In genomic region chr10:24754251-24754835, GRCm38 (mm10) we compare ENCODE assay signal across 8 mouse cellular contexts. TPM values are rescaled to one million over a fixed set of nuclear protein-coding genes. Genes with fewer than 3 reads are reported as not detected.
DNase-seq lines count a peak whose midpoint lies in the region; ATAC-seq and TF ChIP-seq lines count a peak whose summit lies in the region.

No protein-coding gene starts in this region.

- H3K4me1 ChIP-seq in heart, postnatal 0 days (ENCODE audit: control insufficient read depth, insufficient read depth), result no peaks in the 10 kb centered on the region
- H3K4me1 ChIP-seq in heart, adult 2 months (ENCODE audit: control insufficient read depth, insufficient read depth, low read length), result no peaks in the 10 kb centered on the region
- peaks cover 6% of the 10 kb centered on the region for H3K4me1 ChIP-seq in hindbrain, embryonic 12.5 days
- peaks cover 12% of the 10 kb centered on the region for H3K4me1 ChIP-seq in thymus, adult 2 months (replicated peaks; ENCODE audit: control insufficient read depth, insufficient read depth, low read length)

- H3K9me3 ChIP-seq in heart, postnatal 0 days (replicated peaks; ENCODE audit: control insufficient read depth, low read length), result no peaks in the 10 kb centered on the region
- H3K9me3 ChIP-seq in hindbrain, embryonic 12.5 days (replicated peaks), result no peaks in the 10 kb centered on the region

- no peaks in the 10 kb centered on the region for H3K27me3 ChIP-seq in heart, postnatal 0 days (ENCODE audit: control insufficient read depth, insufficient read depth, low read length)
- H3K27me3 ChIP-seq in heart, adult 2 months (ENCODE audit: control insufficient read depth, insufficient read depth, low read length), result no peaks in the 10 kb centered on the region
- no peaks in the 10 kb centered on the region for H3K27me3 ChIP-seq in hindbrain, embryonic 12.5 days
- H3K27me3 ChIP-seq in thymus, adult 2 months (ENCODE audit: control insufficient read depth, insufficient read depth, low read length), result no peaks in the 10 kb centered on the region

- H3K4me3 ChIP-seq in heart, postnatal 0 days (ENCODE audit: low read depth, low read length), result peak overlapping the region; percentile 39
- H3K4me3 ChIP-seq in heart, adult 2 months, result no peak overlapping the region
- H3K4me3 ChIP-seq in hindbrain, embryonic 12.5 days, result peak overlapping the region; percentile 7
- H3K4me3 ChIP-seq in thymus, adult 2 months (ENCODE audit: control insufficient read depth, insufficient read depth, low read length), result peak overlapping the region; percentile 29

- no peak for DNase-seq in heart, postnatal 0 days (ENCODE audit: low spot score)
- DNase-seq in heart, adult 2 months, result no peak
- DNase-seq in R1 (ENCODE audit: low read depth, low spot score), result peak; percentile 46
- DNase-seq in lung, postnatal 25 days (ENCODE audit: low spot score), result peak; percentile 43
- DNase-seq in thymus, adult 2 months, result peak; percentile 67
- DNase-seq in cerebellum, adult 18-20 months, result no peak
- DNase-seq in ovary, adult 18-20 months (ENCODE audit: low spot score), result no peak

- intact Hi-C loops in heart, adult 2 months (cut with DNase I), result no loop called here

- no peak for TF ChIP-seq CTCF in heart, postnatal 0 days (IDR thresholded peaks at IDR 0.05; ENCODE audit: low read depth)
- TF ChIP-seq CTCF in heart, adult 2 months (IDR thresholded peaks at IDR 0.05), result no peak
- TF ChIP-seq CTCF in thymus, adult 2 months (IDR thresholded peaks at IDR 0.05; ENCODE audit: borderline replicate concordance, control insufficient read depth, extremely low read depth, insufficient read depth, low read length, poor library complexity), result no peak

- no peak for ATAC-seq in heart, postnatal 0 days (ENCODE audit: insufficient read depth, low read depth)
- ATAC-seq in hindbrain, embryonic 12.5 days (ENCODE audit: low FRiP score), result no peak

- WGBS in heart, postnatal 0 days, result 32% methylated on average over 11 of the region's 11 CpGs
- 38% methylated on average over 11 of the region's 11 CpGs for WGBS in heart, adult 2 months
- 58% methylated on average over 11 of the region's 11 CpGs for WGBS in hindbrain, embryonic 12.5 days
- 17% methylated on average over 11 of the region's 11 CpGs for WGBS in thymus, adult 2 months

- TF ChIP-seq EP300 in heart, postnatal 0 days (IDR thresholded peaks at IDR 0.05; ENCODE audit: low read depth), result no peak
- TF ChIP-seq EP300 in heart, adult 2 months (IDR thresholded peaks at IDR 0.05; ENCODE audit: insufficient read depth, low read depth, low read length), result no peak

- TF ChIP-seq POLR2A in heart, adult 2 months (IDR thresholded peaks at IDR 0.05; ENCODE audit: insufficient read depth, low read depth, low read length), result no peak
- no peak for TF ChIP-seq POLR2A in thymus, adult 2 months (IDR thresholded peaks at IDR 0.05; ENCODE audit: control insufficient read depth, extremely low read depth, insufficient read depth, low read length, poor library complexity)

- H3K9ac ChIP-seq in heart, postnatal 0 days (replicated peaks; ENCODE audit: low read depth, low read length), result no peak overlapping the region; the same call in 1 of the 2 replicates
- H3K9ac ChIP-seq in heart, adult 2 months (ENCODE audit: low read depth, low read length), result no peak overlapping the region
- no peak overlapping the region for H3K9ac ChIP-seq in hindbrain, embryonic 12.5 days

- peak overlapping the region; percentile 53 for H3K4me2 ChIP-seq in heart, postnatal 0 days (ENCODE audit: low read depth, low read length)
- peak overlapping the region; percentile 39 for H3K4me2 ChIP-seq in hindbrain, embryonic 12.5 days (replicated peaks)

- H3K27ac ChIP-seq in heart, postnatal 0 days (ENCODE audit: low read depth), result no peak overlapping the region
- H3K27ac ChIP-seq in heart, adult 2 months, result no peak overlapping the region
- H3K27ac ChIP-seq in hindbrain, embryonic 12.5 days, result no peak overlapping the region
- H3K27ac ChIP-seq in thymus, adult 2 months (ENCODE audit: control insufficient read depth, insufficient read depth, low read length), result peak overlapping the region; percentile 94

- H3K79me2 ChIP-seq in heart, adult 2 months (replicated peaks; ENCODE audit: control insufficient read depth, insufficient read depth, low read length), result no peaks in the 10 kb centered on the region

- no peaks in the 10 kb centered on the region for H3K36me3 ChIP-seq in heart, postnatal 0 days (replicated peaks; ENCODE audit: control insufficient read depth, insufficient read depth, low read length)
- no peaks in the 10 kb centered on the region for H3K36me3 ChIP-seq in heart, adult 2 months (ENCODE audit: control insufficient read depth, insufficient read depth, low read length)
- H3K36me3 ChIP-seq in hindbrain, embryonic 12.5 days, result no peaks in the 10 kb centered on the region
- H3K36me3 ChIP-seq in thymus, adult 2 months (ENCODE audit: control insufficient read depth, insufficient read depth, low read length), result no peaks in the 10 kb centered on the region

RNA-seq across cellular contexts. Expression of gene Enpp1, which starts 42.4 kb away (rescaled TPM):
- 2.5 and 3.1 TPM in 2 replicates for total RNA-seq in heart, postnatal 0 days (2014; rRNA removed; ENCODE audit: low replicate concordance)
- 1.8 and 2.0 TPM in 2 replicates for polyA plus RNA-seq in heart, postnatal 0 days (2015; fragmentation: Nextera tagmentation; extraction: Ambion mirVana)
- total RNA-seq in heart, adult 2 months (2021), result 1 to 10 TPM; 5.8 to 6.5 TPM
- polyA plus RNA-seq in heart, adult 2 months (2012; rRNA removed), result 2.1 and 2.8 TPM in 2 replicates
- polyA plus RNA-seq in hindbrain, embryonic 12.5 days (2016; fragmentation: Nextera tagmentation; extraction: Ambion mirVana), result 1.4 and 1.6 TPM in 2 replicates
- 0.80 and 0.89 TPM in 2 replicates for polyA plus RNA-seq in thymus, adult 2 months (2012; rRNA removed)

Comparison
In these comparisons a context has a peak if more than half of its experiments do, and no peak if none do; other contexts are left out.
1. DNase-seq: peak in R1 (single experiment), lung, postnatal 25 days (single experiment) and thymus, adult 2 months (single experiment); none in heart, postnatal 0 days (single experiment), heart, adult 2 months (0 of 2), cerebellum, adult 18-20 months (0 of 2) and ovary, adult 18-20 months (single experiment).